Mouse (Mus musculus) hindbrain, embryonic 11.5 days (tissue): ENCODE results near the gene Magi2. TPM values are rescaled to one million over a fixed set of nuclear protein-coding genes. Genes with fewer than 3 reads are reported as not detected.

Experiments used
- ATAC-seq: fragments of 200-750 bp; cut with Nextera tagmentation; 2 replicates; pipeline ENCODE4 v1.8.0; 2017; ENCODE audit warnings: mild to moderate bottlenecking, moderate TSS enrichment, moderate library complexity; ENCODE audit not compliant: low FRiP score
- DNase-seq: peaks from one replicate; pipeline ENCODE4 v3.0.0-alpha.2; 2015; ENCODE audit warnings: low spot score
- H3K27ac ChIP-seq: fragments of 300-500 bp; sonication (generic); 2 replicates; pipeline ENCODE4 v1.5.1; 2014; ENCODE audit warnings: mild to moderate bottlenecking, low read depth, low read length
- H3K27me3 ChIP-seq: fragments of 300-500 bp; sonication (generic); 2 replicates; pipeline ENCODE4 v1.6.1; 2014; ENCODE audit warnings: mild to moderate bottlenecking, low read length, moderate library complexity, mixed read lengths; ENCODE audit not compliant: control insufficient read depth, insufficient read depth
- H3K36me3 ChIP-seq: fragments of 300-500 bp; sonication (generic); 2 replicates; pipeline ENCODE4 v1.6.1; 2014; ENCODE audit warnings: mild to moderate bottlenecking, low read length, moderate library complexity, mixed read lengths; ENCODE audit not compliant: control insufficient read depth, insufficient read depth
- H3K4me1 ChIP-seq: fragments of 300-500 bp; sonication (generic); replicated peaks from 2 replicates; pipeline ENCODE4 v1.6.1; 2014; ENCODE audit warnings: low read length, mixed read lengths; ENCODE audit not compliant: control insufficient read depth, insufficient read depth
- H3K4me2 ChIP-seq: fragments of 300-500 bp; sonication (generic); replicated peaks from 2 replicates; pipeline ENCODE4 v1.6.1; 2014; ENCODE audit warnings: mild to moderate bottlenecking, low read depth, low read length
- H3K4me3 ChIP-seq: fragments of 300-500 bp; sonication (generic); 2 replicates; pipeline ENCODE4 v1.5.1; 2014; ENCODE audit warnings: low read depth, low read length
- H3K9ac ChIP-seq: fragments of 300-500 bp; sonication (generic); 2 replicates; pipeline ENCODE4 v1.6.1; 2014; ENCODE audit warnings: low read depth, low read length
- H3K9me3 ChIP-seq: fragments of 300-500 bp; sonication (generic); 2 replicates; pipeline ENCODE4 v1.6.1; 2016; ENCODE audit warnings: low read length; ENCODE audit not compliant: control insufficient read depth
- WGBS: fragments of 180-500 bp; shearing (Covaris S2); extraction: QIAGEN DNeasy Blood & Tissue Kit; methylation state at CpG from one replicate; pipeline ENCODE4 v1.1.7; 2014; 5-methylcytosine and 5-hydroxymethylcytosine counted together
- polyA plus RNA-seq: library from polyadenylated mRNA; unstranded; fragments of >200 nt; fragmentation: Nextera tagmentation; extraction: Ambion mirVana; gene quantifications from 2 replicates; pipeline ENCODE4 v1.2.1, GENCODE M21; 2014

The Magi2 gene
- polyA plus RNA-seq, 1 experiment from 2014 or later = 8.7 TPM

DNA sequence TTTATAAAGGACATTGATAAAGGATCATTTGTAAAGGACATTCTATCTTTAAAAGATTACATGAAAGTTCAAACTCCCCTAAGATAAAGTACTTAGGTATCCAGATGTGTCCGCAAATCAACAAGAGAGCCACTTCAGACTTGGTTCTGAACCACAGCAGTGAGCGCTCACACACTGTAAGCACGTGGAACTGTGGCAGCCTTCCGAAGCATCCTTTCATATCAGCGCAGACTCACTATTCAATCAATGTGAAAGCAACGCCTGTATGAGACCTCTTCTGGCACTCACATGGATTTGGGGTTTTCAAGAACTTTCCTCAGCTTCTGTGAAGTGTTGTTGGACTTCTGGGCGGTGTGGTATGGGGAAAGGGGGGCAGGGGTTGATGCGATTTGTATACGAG is 970.6 kb downstream of the Magi2 start:
- ATAC-seq (peak; percentile 46; the same call in 1 of the 2 replicates), DNase-seq (no peak)
- Histone ChIP-seq H3K27ac (no peak overlapping the region), H3K4me2 (no peak overlapping the region), H3K9me3 (no peaks in the 10 kb centered on the region), H3K27me3 (no peaks in the 10 kb centered on the region), H3K4me3 (no peak overlapping the region), H3K4me1 (no peaks in the 10 kb centered on the region), H3K9ac (no peak overlapping the region), H3K36me3 (no peaks in the 10 kb centered on the region)
- 84% methylated on average over 9 of the region's 9 CpGs for WGBS

DNA sequence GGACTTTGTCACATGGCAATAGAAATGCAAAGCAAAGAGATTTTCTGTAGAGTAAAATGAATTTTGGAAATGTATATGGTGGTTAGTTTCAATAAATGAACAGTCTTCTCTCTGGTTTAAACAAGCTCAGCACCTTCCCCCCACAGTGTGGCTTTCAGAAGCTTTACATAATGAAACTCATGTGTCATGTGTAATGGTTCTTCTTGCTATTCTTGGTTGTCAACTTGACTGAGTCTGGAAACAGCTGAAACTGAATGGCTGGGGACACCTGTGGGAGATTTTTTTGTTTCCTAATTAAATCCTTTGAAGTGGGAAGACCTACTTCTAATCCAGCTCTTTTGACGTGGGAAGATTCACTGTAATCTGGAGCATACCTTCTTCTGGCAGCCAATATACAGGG is 974.5 kb downstream of the Magi2 start:
- H3K27me3 ChIP-seq = no peaks in the 10 kb centered on the region
- no peak overlapping the region for H3K4me3 ChIP-seq
- H3K9ac ChIP-seq = no peak overlapping the region
- no peak for DNase-seq
- ATAC-seq = no peak
- 80% methylated on average over 1 of the region's 1 CpGs for WGBS
- H3K27ac ChIP-seq = no peak overlapping the region
- no peaks in the 10 kb centered on the region for H3K9me3 ChIP-seq
- H3K4me1 ChIP-seq = no peaks in the 10 kb centered on the region
- H3K36me3 ChIP-seq = no peaks in the 10 kb centered on the region
- no peak overlapping the region for H3K4me2 ChIP-seq

DNA sequence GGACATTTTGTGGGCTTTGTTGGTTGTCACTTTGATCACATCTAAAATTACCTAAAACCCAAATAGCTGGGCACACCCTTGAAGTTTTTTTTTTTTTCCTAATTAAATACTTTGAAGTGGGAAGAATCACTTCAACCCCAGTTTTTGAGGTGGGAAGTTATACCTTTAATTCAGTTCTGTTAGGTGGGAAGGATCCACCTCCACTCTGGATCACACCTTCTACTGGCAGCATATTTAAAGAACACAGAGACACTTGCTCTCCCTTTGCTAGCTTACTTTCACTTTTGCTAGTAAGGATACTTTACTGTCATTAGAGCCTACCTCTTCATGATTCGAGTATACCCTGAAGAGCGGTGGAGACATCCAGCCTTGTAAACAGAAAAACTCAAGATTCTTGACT is 981.3 kb downstream of the Magi2 start:
- no peaks in the 10 kb centered on the region for H3K36me3 ChIP-seq
- no peak overlapping the region for H3K9ac ChIP-seq
- H3K9me3 ChIP-seq = no peaks in the 10 kb centered on the region
- no peak overlapping the region for H3K4me3 ChIP-seq
- no peak overlapping the region for H3K27ac ChIP-seq
- no peak for ATAC-seq
- no peak for DNase-seq
- H3K4me1 ChIP-seq = no peaks in the 10 kb centered on the region
- H3K4me2 ChIP-seq = no peak overlapping the region
- WGBS = 100% methylated on average over 2 of the region's 2 CpGs
- no peaks in the 10 kb centered on the region for H3K27me3 ChIP-seq

DNA sequence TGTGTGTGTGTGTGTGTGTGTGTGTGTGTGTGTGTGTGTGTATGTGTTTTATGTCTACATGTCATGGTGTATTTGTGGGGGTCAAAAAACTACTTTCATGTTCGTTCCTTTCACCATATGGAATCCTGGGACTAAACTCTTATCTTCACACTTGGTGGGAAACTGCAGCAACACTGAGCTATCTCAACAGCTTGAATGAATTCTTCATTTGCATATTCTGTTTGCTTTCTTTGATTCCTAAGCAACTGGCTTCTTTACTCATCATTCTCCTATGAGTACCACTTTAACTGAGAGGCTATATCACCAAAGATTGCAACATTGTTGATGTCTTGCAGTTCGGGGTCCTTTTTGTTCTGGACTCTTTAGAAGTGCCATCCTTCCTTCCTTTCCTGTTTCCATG is 986.5 kb downstream of the Magi2 start:
- H3K4me3 ChIP-seq = no peak overlapping the region
- DNase-seq = no peak
- H3K27ac ChIP-seq = no peak overlapping the region
- no peak overlapping the region for H3K9ac ChIP-seq
- no peaks in the 10 kb centered on the region for H3K9me3 ChIP-seq
- H3K4me2 ChIP-seq = no peak overlapping the region
- H3K27me3 ChIP-seq = no peaks in the 10 kb centered on the region
- no peaks in the 10 kb centered on the region for H3K4me1 ChIP-seq
- WGBS = 57% methylated on average over 2 of the region's 2 CpGs
- ATAC-seq = no peak
- no peaks in the 10 kb centered on the region for H3K36me3 ChIP-seq

DNA sequence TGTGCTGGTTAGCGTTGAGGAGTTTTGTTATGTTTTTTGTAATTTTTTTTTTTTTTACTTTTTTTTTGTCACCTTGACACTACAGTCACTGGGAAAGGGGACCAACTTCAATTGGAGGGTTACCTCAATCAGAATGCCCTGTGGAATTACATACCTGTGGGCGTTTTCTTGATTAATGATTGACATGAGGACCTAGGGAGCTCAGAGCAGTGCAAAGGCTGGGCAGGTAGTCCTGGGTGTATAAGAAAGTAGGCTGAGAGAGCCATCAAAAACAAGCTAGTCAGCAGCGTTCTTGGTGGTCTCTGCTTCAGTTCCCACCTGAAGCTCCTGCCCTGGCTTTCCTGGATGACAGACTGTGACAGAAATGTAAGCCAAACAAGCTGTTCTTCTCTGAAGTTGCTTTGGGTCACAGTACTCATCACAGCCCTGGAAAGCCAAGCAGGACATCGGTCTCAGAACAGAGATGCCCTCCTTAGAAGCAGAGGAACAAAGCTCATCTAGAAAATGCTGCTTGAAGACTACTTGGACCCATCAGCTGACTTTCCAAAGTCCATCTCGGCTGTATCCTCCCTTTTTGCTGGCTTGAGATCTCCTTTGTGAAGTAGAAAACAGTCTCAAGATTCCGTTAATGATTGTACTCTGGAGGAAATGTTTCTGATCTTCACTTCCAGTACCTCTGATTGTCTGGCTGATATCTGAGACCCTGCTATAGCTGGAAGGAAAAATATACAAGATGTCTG is 999.8 kb downstream of the Magi2 start:
- no peaks in the 10 kb centered on the region for H3K9me3 ChIP-seq
- no peak overlapping the region for H3K9ac ChIP-seq
- no peak overlapping the region for H3K4me2 ChIP-seq
- 90% methylated on average over 6 of the region's 6 CpGs for WGBS
- no peak overlapping the region for H3K4me3 ChIP-seq
- DNase-seq = no peak
- no peaks in the 10 kb centered on the region for H3K27me3 ChIP-seq
- no peak for ATAC-seq
- no peaks in the 10 kb centered on the region for H3K4me1 ChIP-seq
- no peak overlapping the region for H3K27ac ChIP-seq
- no peaks in the 10 kb centered on the region for H3K36me3 ChIP-seq

DNA sequence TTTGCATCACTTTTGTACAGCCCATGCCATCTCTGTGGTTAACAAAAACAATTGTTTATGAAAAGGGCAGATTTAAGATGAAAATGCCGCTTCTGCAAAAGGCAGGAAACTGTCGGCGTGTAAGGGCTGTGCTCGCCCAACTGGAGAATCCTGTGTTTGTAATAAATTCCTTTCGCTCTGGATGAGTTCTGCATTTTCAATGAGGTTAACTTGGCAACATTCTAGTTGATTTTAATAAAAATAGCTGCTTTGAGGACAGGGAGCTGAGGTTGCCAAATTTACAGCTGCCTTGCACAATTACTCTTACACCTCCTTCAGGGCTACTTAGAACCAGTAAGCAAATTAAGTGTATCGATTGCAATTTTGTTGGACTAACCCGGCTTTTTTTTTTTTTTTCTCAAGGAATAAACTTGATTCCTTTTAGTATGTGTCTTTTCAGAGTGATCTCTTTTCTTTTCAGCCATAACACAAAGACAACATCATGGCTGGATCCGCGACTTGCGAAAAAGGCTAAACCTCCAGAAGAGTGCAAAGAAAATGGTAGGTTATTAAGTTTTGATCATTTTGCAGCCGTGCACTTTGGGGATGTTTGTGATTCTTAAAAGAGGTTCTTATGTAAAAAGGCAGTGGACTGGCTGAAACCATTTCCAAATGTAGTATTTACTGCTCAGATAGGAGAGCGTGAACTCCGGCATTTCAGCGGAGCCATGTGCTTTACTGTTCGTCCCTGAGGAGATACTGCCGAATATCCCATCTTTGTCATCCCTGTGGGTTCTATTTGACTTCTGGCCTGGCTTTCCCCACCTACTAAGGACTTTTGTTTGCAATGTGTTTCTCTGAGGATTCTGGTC is 1001.3 kb downstream of the Magi2 start:
- no peaks in the 10 kb centered on the region for H3K4me1 ChIP-seq
- H3K27me3 ChIP-seq = no peaks in the 10 kb centered on the region
- H3K27ac ChIP-seq = no peak overlapping the region
- no peak overlapping the region for H3K9ac ChIP-seq
- no peaks in the 10 kb centered on the region for H3K9me3 ChIP-seq
- H3K36me3 ChIP-seq = no peaks in the 10 kb centered on the region
- no peak for ATAC-seq
- no peak overlapping the region for H3K4me2 ChIP-seq
- no peak for DNase-seq
- no peak overlapping the region for H3K4me3 ChIP-seq
- WGBS = 72% methylated on average over 16 of the region's 16 CpGs

DNA sequence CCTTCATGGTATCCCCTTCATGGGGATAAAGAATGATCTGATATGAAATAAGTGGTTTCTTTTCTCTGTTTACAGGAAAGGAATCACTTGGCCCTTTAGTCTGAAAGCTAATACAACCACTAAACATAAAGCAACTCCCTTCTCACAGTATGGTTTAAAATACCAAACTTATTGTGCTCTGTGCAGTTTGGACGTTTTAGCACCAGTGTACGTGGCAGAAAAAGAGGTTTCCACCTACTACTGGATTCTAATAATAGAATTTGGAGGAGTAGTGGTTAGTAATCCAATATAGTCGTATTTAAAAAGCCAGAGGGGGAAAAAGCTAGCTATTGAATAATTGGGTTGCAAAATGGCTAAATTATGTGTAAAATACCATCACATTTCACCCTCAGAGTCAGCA is 1005.1 kb downstream of the Magi2 start:
- Histone ChIP-seq H3K4me3 (no peak overlapping the region), H3K4me2 (no peak overlapping the region), H3K4me1 (no peaks in the 10 kb centered on the region), H3K36me3 (no peaks in the 10 kb centered on the region), H3K9ac (no peak overlapping the region), H3K27me3 (no peaks in the 10 kb centered on the region), H3K9me3 (no peaks in the 10 kb centered on the region), H3K27ac (no peak overlapping the region)
- ATAC-seq (no peak), DNase-seq (no peak)
- 76% methylated on average over 3 of the region's 3 CpGs for WGBS

DNA sequence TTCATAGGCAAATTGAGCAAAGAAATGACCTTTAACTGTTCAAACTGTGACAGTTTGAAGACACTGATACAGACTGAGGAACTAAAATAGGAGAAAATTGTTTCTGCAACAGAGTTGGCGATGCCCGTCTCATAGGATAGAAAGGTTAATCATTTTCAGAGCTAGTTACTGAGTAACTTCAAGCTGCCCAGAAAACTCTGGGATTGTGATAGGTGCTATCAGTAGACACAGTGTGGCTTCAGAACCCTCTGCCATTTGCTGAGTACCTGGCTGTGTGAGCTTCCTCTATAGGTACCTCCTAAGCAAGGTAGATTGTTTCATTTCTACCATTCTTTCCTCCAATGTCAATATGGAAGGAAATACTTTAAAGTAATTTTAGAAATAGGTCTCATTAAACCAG is 1014.7 kb downstream of the Magi2 start:
- Histone ChIP-seq H3K27ac (no peak overlapping the region), H3K27me3 (no peaks in the 10 kb centered on the region), H3K9ac (no peak overlapping the region), H3K36me3 (no peaks in the 10 kb centered on the region), H3K4me3 (no peak overlapping the region), H3K9me3 (no peaks in the 10 kb centered on the region), H3K4me2 (no peak overlapping the region), H3K4me1 (no peaks in the 10 kb centered on the region)
- ATAC-seq (no peak), DNase-seq (no peak)
- WGBS = 71% methylated on average over 2 of the region's 2 CpGs

DNA sequence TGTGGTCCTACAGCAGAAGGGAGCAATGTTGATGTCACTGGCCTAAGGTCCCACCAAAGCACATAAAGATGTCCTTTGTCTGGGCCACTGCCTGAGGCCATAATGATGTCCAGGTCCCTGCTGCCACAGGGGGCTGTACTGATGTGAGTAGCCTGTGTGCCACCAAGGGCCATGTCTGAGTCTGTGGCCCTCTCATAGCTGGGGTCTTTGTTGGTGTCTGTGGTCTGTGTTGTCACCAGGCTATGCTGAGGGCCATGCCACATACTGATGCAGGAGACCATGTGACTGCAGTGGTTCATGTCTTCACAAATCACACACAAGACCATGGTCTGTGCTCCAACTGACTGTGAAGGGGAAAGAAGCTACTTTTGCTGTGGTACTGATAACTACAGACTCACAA is 1015.7 kb downstream of the Magi2 start:
- DNase-seq (no peak), ATAC-seq (no peak; the same call in 1 of the 2 replicates)
- no peaks in the 10 kb centered on the region for H3K9me3 ChIP-seq
- H3K36me3 ChIP-seq = no peaks in the 10 kb centered on the region
- H3K4me1 ChIP-seq = no peaks in the 10 kb centered on the region
- H3K27me3 ChIP-seq = no peaks in the 10 kb centered on the region
- H3K9ac ChIP-seq = no peak overlapping the region
- no peak overlapping the region for H3K27ac ChIP-seq
- no peak overlapping the region for H3K4me2 ChIP-seq
- no peak overlapping the region for H3K4me3 ChIP-seq
